Mouse (Mus musculus) heart, embryonic 14.5 days (tissue): ENCODE data around the gene Ephb2. TPM values are rescaled to one million over a fixed set of nuclear protein-coding genes. Genes with fewer than 3 reads are reported as not detected.

ENCODE experiments used
- ATAC-seq: fragments of 200-750 bp; cut with Nextera tagmentation; 2 replicates; pipeline ENCODE4 v1.8.0; 2017; ENCODE audit warnings: low read depth, moderate TSS enrichment; ENCODE audit not compliant: insufficient number of reproducible peaks, insufficient read depth, low FRiP score
- H3K27ac ChIP-seq, 2 experiments: fragments of 200-500 bp in 1 of 2; fragments of 300-500 bp in 1 of 2; sonication (generic) in 1 of 2; replicated peaks in 1 of 2; 2 replicates each; pipeline ENCODE4 v1.5.1; 2012 to 2014; ENCODE audit warnings: low read depth in 2 of 2, low read length in 2 of 2, control low read depth in 1 of 2, mild to moderate bottlenecking in 1 of 2, mixed read lengths in 1 of 2; ENCODE audit not compliant: control insufficient read depth in 1 of 2, insufficient read depth in 1 of 2
- H3K27me3 ChIP-seq: fragments of 300-500 bp; sonication (generic); 2 replicates; pipeline ENCODE4 v1.6.1; 2014; ENCODE audit warnings: mild to moderate bottlenecking, low read length, control low read depth; ENCODE audit not compliant: control insufficient read depth, insufficient read depth
- H3K36me3 ChIP-seq: fragments of 300-500 bp; sonication (generic); 2 replicates; pipeline ENCODE4 v1.6.1; 2014; ENCODE audit warnings: mild to moderate bottlenecking, control low read depth, low read length, mixed read lengths; ENCODE audit not compliant: control insufficient read depth, insufficient read depth
- H3K4me1 ChIP-seq, 2 experiments: fragments of 200-500 bp in 1 of 2; fragments of 300-500 bp in 1 of 2; sonication (generic) in 1 of 2; 2 replicates each; pipeline ENCODE4 v1.6.1; 2012 to 2014; ENCODE audit warnings: low read length in 2 of 2, control low read depth in 1 of 2, mixed read lengths in 1 of 2; ENCODE audit not compliant: control insufficient read depth in 2 of 2, insufficient read depth in 2 of 2
- H3K4me2 ChIP-seq: fragments of 300-500 bp; sonication (generic); 2 replicates; pipeline ENCODE4 v1.6.1; 2014; ENCODE audit warnings: mild to moderate bottlenecking, low read length
- H3K4me3 ChIP-seq, 2 experiments: fragments of 200-500 bp in 1 of 2; fragments of 300-500 bp in 1 of 2; sonication (generic) in 1 of 2; 2 replicates each; pipeline ENCODE4 v1.5.1; 2012 to 2014; ENCODE audit warnings: low read length in 2 of 2, mild to moderate bottlenecking in 2 of 2, control low read depth in 1 of 2, low read depth in 1 of 2, moderate library complexity in 1 of 2; ENCODE audit not compliant: control insufficient read depth in 1 of 2, insufficient read depth in 1 of 2
- H3K9ac ChIP-seq: fragments of 300-500 bp; sonication (generic); 2 replicates; pipeline ENCODE4 v1.6.1; 2014; ENCODE audit warnings: mild to moderate bottlenecking, low read length
- H3K9me3 ChIP-seq: fragments of 300-500 bp; sonication (generic); 2 replicates; pipeline ENCODE4 v1.6.1; 2016; ENCODE audit warnings: low read length, control low read depth; ENCODE audit not compliant: control insufficient read depth
- WGBS: fragments of 180-500 bp; shearing (Covaris S2); extraction: QIAGEN DNeasy Blood & Tissue Kit; methylation state at CpG from one replicate; pipeline ENCODE4 v1.1.7; 2014; 5-methylcytosine and 5-hydroxymethylcytosine counted together
- microRNA-seq: library from miRNA; unstranded; fragments of <30 nt; microRNA quantifications from one replicate; pipeline ENCODE4, GENCODE M21; 2016
- polyA plus RNA-seq: library from polyadenylated mRNA; unstranded; fragments of >200 nt; fragmentation: Nextera tagmentation; extraction: Ambion mirVana; gene quantifications from 2 replicates; pipeline ENCODE4 v1.2.1, GENCODE M21; 2014

The Ephb2 gene
- polyA plus RNA-seq, 1 experiment from 2014 or later, result 1.6 TPM

GRCm38 (mm10) chr4:136599869-136600268 is 235.9 kb downstream of the Ephb2 start:
- no peak overlapping the region for H3K9ac ChIP-seq
- 91% methylated on average over 3 of the region's 3 CpGs for WGBS
- H3K27ac ChIP-seq, result no peak overlapping the region
- H3K4me2 ChIP-seq, result no peak overlapping the region
- peaks cover 0 to 17% of the 10 kb centered on the region in 2 experiments; a peak in 2 of 4 replicates for H3K4me1 ChIP-seq
- no peaks in the 10 kb centered on the region for H3K9me3 ChIP-seq
- ATAC-seq, result no peak
- H3K36me3 ChIP-seq, result no peaks in the 10 kb centered on the region
- H3K27me3 ChIP-seq, result no peaks in the 10 kb centered on the region
- no peak overlapping the region for H3K4me3 ChIP-seq

- no peaks in the 10 kb centered on the region for H3K27me3 ChIP-seq
- H3K9me3 ChIP-seq, result no peaks in the 10 kb centered on the region
- no peak overlapping the region for H3K4me3 ChIP-seq
- no peak overlapping the region for H3K27ac ChIP-seq
- ATAC-seq, result no peak
- 84% methylated on average over 7 of the region's 7 CpGs for WGBS
- no peak overlapping the region for H3K9ac ChIP-seq
- H3K36me3 ChIP-seq, result 0 out of 2 replicates have a peak, but pooled peaks cover 4% of the 10 kb centered on the region
- no peak overlapping the region for H3K4me2 ChIP-seq
- peaks cover 0 to 17% of the 10 kb centered on the region in 2 experiments; a peak in 3 of 4 replicates for H3K4me1 ChIP-seq
Observed at GRCm38 (mm10) chr4:136598268-136598876, 237.4 kb downstream of the Ephb2 start.

Small RNAs within 50 kb of the gene (microRNA-seq; reads per million reads assigned to microRNA genes)
- gene Gm22180, result not detected

Other genes with a start within 250 kb of the Ephb2 start
- 40.0 and 45.9 TPM in 2 replicates for gene Kdm1a, start 233.3 kb downstream of the Ephb2 start, polyA plus RNA-seq
- gene Tex46, start 225.6 kb downstream of the Ephb2 start, polyA plus RNA-seq, result not detected in 2 replicates
- not detected in 2 replicates for gene Lactbl1, start 213.4 kb downstream of the Ephb2 start, polyA plus RNA-seq
- gene C1qb, start 50.2 kb upstream of the Ephb2 start, polyA plus RNA-seq, result 46.7 and 49.3 TPM in 2 replicates
- gene C1qc, start 57.1 kb upstream of the Ephb2 start, polyA plus RNA-seq, result 26.5 and 28.1 TPM in 2 replicates
- 23.2 and 26.5 TPM in 2 replicates for gene C1qa, start 62.8 kb upstream of the Ephb2 start, polyA plus RNA-seq
- not detected in 2 replicates for gene Epha8, start 120.8 kb upstream of the Ephb2 start, polyA plus RNA-seq
- 2.3 and 2.9 TPM in 2 replicates for gene Zbtb40, start 212.8 kb upstream of the Ephb2 start, polyA plus RNA-seq